Mouse (Mus musculus) liver, embryonic 13.5 days (tissue): ENCODE measurements at regions not wholly inside any gene's neighbourhood (a gene's known extent, or its start where the extent isn't known, plus 50 kb on each side); places are given as distances from the start of the nearest gene placed in this dataset.

Source experiments
- ATAC-seq: fragments of 200-750 bp; cut with Nextera tagmentation; 2 replicates; pipeline ENCODE4 v1.8.0; 2017; ENCODE audit warnings: low read depth, mild to moderate bottlenecking, moderate number of reproducible peaks, moderate library complexity
- DNase-seq: peaks from one replicate; pipeline ENCODE4 v3.0.0; 2022
- H3K27ac ChIP-seq: fragments of 300-500 bp; sonication (generic); 2 replicates; pipeline ENCODE4 v1.5.1; 2015; ENCODE audit warnings: moderate library complexity, mild to moderate bottlenecking, inconsistent platforms
- H3K27me3 ChIP-seq: fragments of 300-500 bp; sonication (generic); 2 replicates; pipeline ENCODE4 v1.6.1; 2015; ENCODE audit warnings: mild to moderate bottlenecking, inconsistent platforms
- H3K36me3 ChIP-seq: fragments of 300-500 bp; sonication (generic); 2 replicates; pipeline ENCODE4 v1.6.1; 2015; ENCODE audit warnings: mild to moderate bottlenecking, inconsistent platforms
- H3K4me1 ChIP-seq: fragments of 300-500 bp; sonication (generic); replicated peaks from 2 replicates; pipeline ENCODE4 v1.6.1; 2015; ENCODE audit warnings: inconsistent platforms
- H3K4me2 ChIP-seq: fragments of 300-500 bp; sonication (generic); 2 replicates; pipeline ENCODE4 v1.6.1; 2015; ENCODE audit warnings: inconsistent platforms, mild to moderate bottlenecking, moderate library complexity
- H3K4me3 ChIP-seq: fragments of 300-500 bp; sonication (generic); replicated peaks from 2 replicates; pipeline ENCODE4 v1.5.1; 2015; ENCODE audit warnings: mild to moderate bottlenecking, inconsistent platforms
- H3K9ac ChIP-seq: fragments of 300-500 bp; sonication (generic); 2 replicates; pipeline ENCODE4 v1.6.1; 2015; ENCODE audit warnings: mild to moderate bottlenecking, inconsistent platforms
- H3K9me3 ChIP-seq: fragments of 300-500 bp; sonication (generic); replicated peaks from 2 replicates; pipeline ENCODE4 v1.6.1; 2016; ENCODE audit warnings: inconsistent platforms
- WGBS: fragments of 180-500 bp; shearing (Covaris S2); methylation state at CpG from one replicate; pipeline ENCODE4 v1.1.7; 2015; ENCODE audit not compliant: insufficient replicate concordance; 5-methylcytosine and 5-hydroxymethylcytosine counted together

DNA sequence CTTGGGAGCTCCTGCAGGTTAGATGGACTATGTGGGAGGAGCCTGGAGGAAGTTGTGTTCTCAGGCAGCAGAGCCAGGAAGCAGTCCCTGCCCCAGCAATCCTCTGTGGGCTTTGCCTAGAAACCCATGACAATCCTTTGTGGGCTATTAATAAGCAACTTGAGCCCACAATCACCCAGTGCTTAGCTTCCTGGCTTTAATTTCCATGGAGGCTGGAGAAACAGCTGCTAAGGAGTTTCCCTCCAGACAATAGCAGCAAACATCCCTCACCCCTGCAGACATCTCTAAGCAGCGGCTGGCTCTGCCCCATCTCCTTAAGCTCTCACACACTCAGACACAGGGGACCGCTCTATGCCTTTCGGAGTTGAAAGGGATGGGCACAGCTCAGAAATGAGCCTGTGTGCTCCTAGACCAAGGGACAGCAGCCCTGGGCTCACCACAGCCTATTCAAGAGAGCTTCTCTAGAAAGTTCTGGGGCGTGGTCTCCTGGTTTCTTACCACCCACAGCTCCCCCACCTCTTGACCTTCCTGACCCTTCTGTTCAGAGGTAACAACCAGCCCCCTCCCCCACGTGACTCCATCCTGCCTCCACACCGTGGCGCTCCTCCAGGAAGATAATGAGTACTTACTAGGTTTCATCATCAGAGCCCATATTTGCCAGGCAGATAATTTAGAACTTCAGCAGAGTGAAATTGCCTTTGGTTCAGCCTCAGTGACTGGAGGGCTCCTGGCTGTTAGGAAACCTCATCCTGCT lies 112.6 kb upstream of the Tle3 start:
- DNase-seq (no peak), ATAC-seq (no peak)
- Histone ChIP-seq H3K4me3 (no peak overlapping the region), H3K9ac (no peak overlapping the region), H3K27ac (no peak overlapping the region), H3K27me3 (peaks cover 8% of the 10 kb centered on the region), H3K4me2 (no peak overlapping the region), H3K36me3 (no peaks in the 10 kb centered on the region), H3K9me3 (no peaks in the 10 kb centered on the region), H3K4me1 (0 out of 2 replicates have a peak, but pooled peaks cover 4% of the 10 kb centered on the region)
- 14% methylated on average over 7 of the region's 7 CpGs for WGBS

DNA sequence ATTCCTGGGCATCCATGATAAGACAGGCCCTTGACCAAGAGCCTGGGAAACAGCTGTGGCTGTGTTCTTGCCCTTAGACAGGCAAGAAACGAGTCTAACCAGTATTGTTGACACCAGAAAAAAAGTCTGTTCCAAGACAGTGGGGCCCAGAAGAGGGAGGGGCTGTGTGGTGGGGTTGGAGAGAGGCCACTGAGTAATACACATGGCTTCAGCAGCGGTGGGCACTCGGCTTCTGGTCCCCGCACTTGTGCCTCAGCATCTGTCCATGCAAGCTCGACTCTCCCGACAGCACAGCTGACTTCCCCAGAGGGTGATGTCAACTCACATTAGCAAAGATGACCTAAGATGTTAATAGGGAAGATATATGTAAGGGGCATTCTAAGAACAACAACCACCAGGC lies 110.9 kb upstream of the Tle3 start:
- no peak for ATAC-seq
- Histone ChIP-seq H3K9ac (no peak overlapping the region), H3K27ac (no peak overlapping the region), H3K4me2 (no peak overlapping the region), H3K36me3 (no peaks in the 10 kb centered on the region), H3K4me1 (0 out of 2 replicates have a peak, but pooled peaks cover 4% of the 10 kb centered on the region), H3K9me3 (no peaks in the 10 kb centered on the region), H3K27me3 (peaks cover 8% of the 10 kb centered on the region), H3K4me3 (no peak overlapping the region)
- 51% methylated on average over 6 of the region's 6 CpGs for WGBS
- DNase-seq = no peak

DNA sequence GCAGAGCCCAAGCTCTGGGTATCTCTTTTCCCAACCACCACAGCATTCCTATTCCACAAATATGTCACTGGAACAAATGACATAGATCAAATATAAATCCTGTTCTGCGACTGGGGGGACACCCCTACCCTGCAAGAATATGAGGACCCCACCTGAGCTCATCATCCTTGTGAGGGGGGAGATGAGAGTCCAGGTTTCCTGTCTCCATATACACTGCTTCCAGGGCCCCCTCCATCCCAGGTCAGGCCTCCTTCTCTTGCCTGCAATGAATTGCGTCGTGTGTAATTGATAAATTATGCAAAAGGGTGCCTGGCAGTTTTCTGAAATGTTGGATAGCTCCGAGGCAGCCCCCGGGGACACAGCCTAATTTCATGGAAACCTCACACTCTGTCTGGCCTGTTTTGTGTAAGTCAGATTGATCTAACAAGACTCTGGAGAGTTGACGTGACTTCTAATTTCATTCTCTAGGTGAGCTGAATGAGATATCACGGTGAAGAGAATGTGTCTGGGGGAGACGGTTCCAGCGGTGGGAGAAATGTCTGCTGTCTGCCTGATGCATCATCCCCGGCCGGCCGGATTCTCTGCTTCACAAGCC lies 110.3 kb upstream of the Tle3 start:
- H3K27ac ChIP-seq = no peak overlapping the region
- H3K4me3 ChIP-seq = no peak overlapping the region
- no peaks in the 10 kb centered on the region for H3K36me3 ChIP-seq
- no peak overlapping the region for H3K9ac ChIP-seq
- H3K27me3 ChIP-seq = peaks cover 8% of the 10 kb centered on the region
- DNase-seq (no peak), ATAC-seq (no peak)
- WGBS = 55% methylated on average over 12 of the region's 12 CpGs
- H3K4me1 ChIP-seq = 0 out of 2 replicates have a peak, but pooled peaks cover 4% of the 10 kb centered on the region
- no peaks in the 10 kb centered on the region for H3K9me3 ChIP-seq
- no peak overlapping the region for H3K4me2 ChIP-seq

DNA sequence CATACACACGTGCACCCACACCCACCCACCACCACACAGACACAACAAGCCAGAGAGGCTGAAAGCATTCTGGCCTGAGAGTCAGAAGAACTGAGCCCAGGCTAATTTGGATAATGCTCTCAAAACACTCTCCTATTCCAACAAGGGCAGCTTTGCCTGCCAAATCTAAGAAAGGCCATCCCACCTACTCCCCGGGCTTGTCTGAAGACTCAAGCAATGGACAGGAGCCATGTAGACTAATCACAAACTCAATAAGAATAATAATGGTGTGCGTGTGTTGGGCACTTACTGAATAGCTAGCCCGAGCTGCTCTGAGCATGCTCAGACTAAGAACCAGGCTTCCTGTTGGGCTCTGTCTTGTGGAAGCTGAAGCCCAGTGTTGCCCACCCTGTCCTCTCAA lies 108.8 kb upstream of the Tle3 start:
- H3K9me3 ChIP-seq = no peaks in the 10 kb centered on the region
- H3K9ac ChIP-seq = no peak overlapping the region
- no peak overlapping the region for H3K27ac ChIP-seq
- H3K4me3 ChIP-seq = no peak overlapping the region
- H3K36me3 ChIP-seq = no peaks in the 10 kb centered on the region
- H3K4me1 ChIP-seq = 0 out of 2 replicates have a peak, but pooled peaks cover 4% of the 10 kb centered on the region
- DNase-seq = no peak
- WGBS = 67% methylated on average over 4 of the region's 4 CpGs
- no peak for ATAC-seq
- no peak overlapping the region for H3K4me2 ChIP-seq
- peaks cover 8% of the 10 kb centered on the region for H3K27me3 ChIP-seq

DNA sequence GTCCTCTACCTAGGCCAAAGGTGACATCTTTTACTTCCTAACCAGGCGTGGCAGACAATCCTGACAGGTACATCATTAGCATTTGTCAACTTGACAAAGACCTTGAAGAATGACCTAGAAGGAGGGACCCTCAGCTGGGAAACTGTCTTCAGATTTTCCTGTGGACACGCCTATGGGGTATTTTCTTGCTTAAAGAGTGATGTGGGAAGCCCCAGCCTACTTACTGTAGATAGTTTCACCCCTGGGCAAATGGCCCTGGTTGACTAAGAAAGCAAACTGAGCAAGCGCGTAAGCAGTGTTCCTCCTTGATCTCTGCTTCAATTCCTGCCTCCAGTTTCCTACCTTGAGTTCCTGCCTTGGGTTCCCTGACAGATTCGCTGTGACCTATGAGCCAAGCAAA lies 106.7 kb upstream of the Tle3 start:
- DNase-seq = no peak
- Histone ChIP-seq H3K4me2 (no peak overlapping the region), H3K4me3 (no peak overlapping the region), H3K36me3 (no peaks in the 10 kb centered on the region), H3K9ac (no peak overlapping the region), H3K27me3 (0 out of 2 replicates have a peak, but pooled peaks cover 4% of the 10 kb centered on the region), H3K27ac (no peak overlapping the region), H3K9me3 (no peaks in the 10 kb centered on the region), H3K4me1 (no peaks in the 10 kb centered on the region)
- WGBS = 68% methylated on average over 5 of the region's 5 CpGs
- no peak for ATAC-seq

DNA sequence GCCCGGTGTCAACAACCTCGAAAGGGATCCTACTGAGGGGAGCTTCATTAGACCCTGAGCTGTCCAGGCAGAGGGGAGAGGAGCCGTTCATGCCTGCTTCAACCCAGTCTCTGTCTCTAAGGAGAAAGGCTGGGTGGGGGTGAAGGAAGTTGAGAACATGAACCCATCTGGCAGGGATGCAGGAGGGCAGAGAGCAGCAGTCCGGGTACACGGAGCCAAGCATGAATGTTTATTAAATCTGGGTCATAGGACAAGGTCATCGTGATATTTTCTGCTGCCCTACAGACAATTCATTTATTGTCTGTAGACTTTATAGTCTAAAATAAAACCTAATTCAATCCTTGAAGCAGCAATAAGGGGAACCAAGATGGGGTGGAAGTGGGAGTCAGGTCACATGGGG lies 105.2 kb upstream of the Tle3 start:
- H3K9me3 ChIP-seq = no peaks in the 10 kb centered on the region
- H3K27me3 ChIP-seq = 0 out of 2 replicates have a peak, but pooled peaks cover 5% of the 10 kb centered on the region
- no peak for ATAC-seq
- no peak overlapping the region for H3K4me2 ChIP-seq
- H3K4me3 ChIP-seq = no peak overlapping the region
- no peak overlapping the region for H3K9ac ChIP-seq
- 72% methylated on average over 6 of the region's 6 CpGs for WGBS
- 0 out of 2 replicates have a peak, but pooled peaks cover 4% of the 10 kb centered on the region for H3K4me1 ChIP-seq
- no peaks in the 10 kb centered on the region for H3K36me3 ChIP-seq
- no peak overlapping the region for H3K27ac ChIP-seq
- DNase-seq = no peak

DNA sequence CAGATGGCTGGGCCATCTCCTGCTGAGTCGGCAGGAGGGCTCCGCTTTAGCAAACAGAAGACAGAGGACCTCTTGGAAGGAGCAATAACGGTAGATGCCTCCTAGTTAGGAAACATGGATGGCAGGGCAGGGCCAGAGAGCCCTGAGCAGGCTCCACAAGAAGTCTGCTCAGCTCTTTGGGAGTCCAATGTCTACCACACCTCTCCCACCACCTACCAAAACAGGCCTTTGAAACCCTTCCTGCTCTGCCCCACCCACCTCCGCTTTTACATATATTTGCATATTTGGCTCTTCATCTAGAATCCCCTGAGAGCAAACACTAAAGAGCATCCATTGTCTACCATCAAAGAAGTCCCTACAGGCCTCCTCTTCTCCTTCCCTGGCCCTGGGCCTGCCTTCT lies 104.6 kb upstream of the Tle3 start:
- no peaks in the 10 kb centered on the region for H3K36me3 ChIP-seq
- DNase-seq (no peak), ATAC-seq (no peak)
- no peak overlapping the region for H3K4me2 ChIP-seq
- H3K9ac ChIP-seq = no peak overlapping the region
- no peaks in the 10 kb centered on the region for H3K9me3 ChIP-seq
- WGBS = 64% methylated on average over 4 of the region's 4 CpGs
- 0 out of 2 replicates have a peak, but pooled peaks cover 5% of the 10 kb centered on the region for H3K27me3 ChIP-seq
- no peak overlapping the region for H3K27ac ChIP-seq
- 0 out of 2 replicates have a peak, but pooled peaks cover 4% of the 10 kb centered on the region for H3K4me1 ChIP-seq
- no peak overlapping the region for H3K4me3 ChIP-seq

DNA sequence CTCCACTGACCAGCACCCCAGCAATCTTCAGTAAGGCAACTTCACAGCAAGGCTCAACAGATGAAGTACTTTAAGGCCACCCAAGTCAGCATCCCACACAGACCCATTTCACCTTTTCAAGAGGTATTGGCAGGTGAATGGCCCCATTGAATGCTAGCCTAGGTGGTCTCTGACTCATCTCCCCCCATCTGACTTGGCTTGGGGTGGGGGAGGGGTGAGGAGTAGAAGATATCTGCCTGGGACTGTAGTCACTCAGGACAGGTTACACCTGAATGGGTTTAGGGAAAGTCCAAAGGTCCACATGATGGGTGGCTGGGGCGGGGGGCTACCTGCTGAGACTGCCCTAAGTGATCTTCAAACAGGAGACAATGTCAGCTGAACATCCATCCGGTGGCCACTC lies 104.0 kb upstream of the Tle3 start:
- Histone ChIP-seq H3K4me3 (no peak overlapping the region), H3K9ac (no peak overlapping the region), H3K9me3 (no peaks in the 10 kb centered on the region), H3K4me1 (0 out of 2 replicates have a peak, but pooled peaks cover 4% of the 10 kb centered on the region), H3K36me3 (no peaks in the 10 kb centered on the region), H3K27ac (no peak overlapping the region), H3K4me2 (no peak overlapping the region), H3K27me3 (peaks cover 7% of the 10 kb centered on the region; the same call in 1 of the 2 replicates)
- DNase-seq (no peak), ATAC-seq (no peak)
- WGBS = 58% methylated on average over 2 of the region's 2 CpGs

DNA sequence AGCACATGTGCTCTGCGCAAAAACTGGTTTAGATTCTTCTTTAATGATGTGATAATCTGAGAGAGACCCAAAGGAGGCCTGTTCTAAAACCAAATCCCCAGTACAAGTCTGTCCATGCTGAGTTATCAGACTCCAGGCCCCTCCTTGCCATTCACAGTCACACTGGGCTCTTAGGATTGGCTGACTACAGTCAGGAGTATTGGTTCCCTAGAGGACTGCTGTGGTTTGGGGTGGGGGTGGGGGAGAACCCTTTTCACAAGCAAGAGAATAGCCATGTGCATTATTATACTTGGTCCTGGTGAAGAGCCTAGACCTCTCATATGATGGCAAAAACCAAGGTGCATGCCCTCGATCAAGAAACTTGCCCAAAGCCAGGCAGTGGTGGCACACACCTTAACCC lies 103.5 kb upstream of the Tle3 start:
- no peaks in the 10 kb centered on the region for H3K9me3 ChIP-seq
- WGBS = 54% methylated on average over 2 of the region's 2 CpGs
- no peak for DNase-seq
- peaks cover 8% of the 10 kb centered on the region; the same call in 1 of the 2 replicates for H3K27me3 ChIP-seq
- H3K4me3 ChIP-seq = no peak overlapping the region
- no peaks in the 10 kb centered on the region for H3K36me3 ChIP-seq
- H3K4me1 ChIP-seq = 0 out of 2 replicates have a peak, but pooled peaks cover 4% of the 10 kb centered on the region
- no peak for ATAC-seq
- H3K4me2 ChIP-seq = no peak overlapping the region
- H3K9ac ChIP-seq = no peak overlapping the region
- no peak overlapping the region for H3K27ac ChIP-seq

DNA sequence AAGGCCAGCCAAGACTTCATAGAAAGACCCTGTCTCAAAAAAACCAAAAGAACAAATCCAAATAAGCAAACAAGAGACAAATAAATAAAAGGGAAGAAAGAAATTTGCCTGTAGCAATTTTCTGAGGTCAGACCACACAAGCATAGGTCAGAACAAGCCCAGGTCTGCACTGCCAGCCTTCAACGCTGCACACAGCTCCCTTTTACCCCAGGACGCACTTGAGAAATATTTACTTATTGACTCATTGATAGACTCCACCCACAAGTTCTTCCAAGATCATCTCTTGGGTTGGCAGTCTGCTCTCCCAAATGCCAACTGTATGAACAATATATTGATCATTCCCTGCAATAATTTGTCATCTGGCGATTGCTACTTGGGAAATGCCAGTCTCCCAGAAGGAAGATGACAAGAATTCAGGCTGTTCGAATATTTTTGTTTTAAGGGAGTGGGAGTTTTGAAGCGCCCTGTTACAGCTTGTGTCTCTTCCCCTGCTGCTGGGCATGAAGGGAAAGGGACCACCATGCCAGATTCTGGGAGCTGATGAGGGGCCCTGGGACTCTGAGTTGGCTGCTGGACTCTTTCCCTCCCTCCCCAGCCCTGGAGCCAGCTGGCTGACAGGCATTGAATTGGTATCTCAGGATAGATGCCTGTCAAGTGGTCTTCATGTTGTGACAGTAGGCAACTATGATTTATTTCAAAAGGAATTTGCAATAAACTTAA lies 102.9 kb upstream of the Tle3 start:
- DNase-seq (no peak), ATAC-seq (no peak)
- H3K36me3 ChIP-seq = no peaks in the 10 kb centered on the region
- 0 out of 2 replicates have a peak, but pooled peaks cover 4% of the 10 kb centered on the region for H3K4me1 ChIP-seq
- WGBS = 63% methylated on average over 5 of the region's 5 CpGs
- H3K9ac ChIP-seq = no peak overlapping the region
- no peak overlapping the region for H3K4me3 ChIP-seq
- no peak overlapping the region for H3K27ac ChIP-seq
- H3K4me2 ChIP-seq = no peak overlapping the region
- H3K9me3 ChIP-seq = no peaks in the 10 kb centered on the region
- peaks cover 8% of the 10 kb centered on the region; the same call in 1 of the 2 replicates for H3K27me3 ChIP-seq

DNA sequence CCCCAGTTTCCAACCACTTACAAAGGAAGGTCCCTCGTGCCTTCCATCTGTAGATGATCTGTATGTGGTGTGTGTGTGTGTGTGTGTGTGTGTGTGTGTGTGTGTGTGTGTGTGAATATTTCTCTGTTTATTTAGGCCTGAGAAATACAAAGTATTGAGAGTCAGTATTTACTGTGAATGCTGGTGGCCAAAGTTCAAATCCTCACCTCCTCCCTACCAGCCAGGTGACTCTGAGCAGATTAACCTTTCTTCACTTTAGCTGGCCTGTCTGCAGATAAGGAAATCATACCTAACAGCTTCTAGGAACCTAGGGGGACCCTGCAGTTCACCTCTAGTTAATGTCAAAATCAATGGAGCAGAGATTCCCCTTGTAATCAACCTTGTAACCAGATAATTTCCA lies 100.9 kb upstream of the Tle3 start:
- DNase-seq (no peak), ATAC-seq (no peak)
- Histone ChIP-seq H3K9me3 (no peaks in the 10 kb centered on the region), H3K36me3 (no peaks in the 10 kb centered on the region), H3K27ac (no peak overlapping the region), H3K27me3 (peaks cover 10% of the 10 kb centered on the region), H3K4me2 (no peak overlapping the region), H3K4me3 (no peak overlapping the region), H3K9ac (no peak overlapping the region), H3K4me1 (0 out of 2 replicates have a peak, but pooled peaks cover 4% of the 10 kb centered on the region)
- WGBS = 38% methylated on average over 1 of the region's 1 CpGs
